Mouse (Mus musculus) natural killer cell, adult 2 months (primary cell): ENCODE measurements at regions not wholly inside any gene's neighbourhood (a gene's known extent, or its start where the extent isn't known, plus 50 kb on each side); places are given as distances from the start of the nearest gene placed in this dataset.

Experiments used
- DNase-seq, 2 experiments: peaks; one replicate each; pipeline ENCODE4 v3.0.0; 2022; ENCODE audit warnings: low spot score in 2 of 2

GRCm38 (mm10) chr5:64738781-64739310 lies 64.3 kb upstream of the Klf3 start:
- DNase-seq, result no peak

DNA sequence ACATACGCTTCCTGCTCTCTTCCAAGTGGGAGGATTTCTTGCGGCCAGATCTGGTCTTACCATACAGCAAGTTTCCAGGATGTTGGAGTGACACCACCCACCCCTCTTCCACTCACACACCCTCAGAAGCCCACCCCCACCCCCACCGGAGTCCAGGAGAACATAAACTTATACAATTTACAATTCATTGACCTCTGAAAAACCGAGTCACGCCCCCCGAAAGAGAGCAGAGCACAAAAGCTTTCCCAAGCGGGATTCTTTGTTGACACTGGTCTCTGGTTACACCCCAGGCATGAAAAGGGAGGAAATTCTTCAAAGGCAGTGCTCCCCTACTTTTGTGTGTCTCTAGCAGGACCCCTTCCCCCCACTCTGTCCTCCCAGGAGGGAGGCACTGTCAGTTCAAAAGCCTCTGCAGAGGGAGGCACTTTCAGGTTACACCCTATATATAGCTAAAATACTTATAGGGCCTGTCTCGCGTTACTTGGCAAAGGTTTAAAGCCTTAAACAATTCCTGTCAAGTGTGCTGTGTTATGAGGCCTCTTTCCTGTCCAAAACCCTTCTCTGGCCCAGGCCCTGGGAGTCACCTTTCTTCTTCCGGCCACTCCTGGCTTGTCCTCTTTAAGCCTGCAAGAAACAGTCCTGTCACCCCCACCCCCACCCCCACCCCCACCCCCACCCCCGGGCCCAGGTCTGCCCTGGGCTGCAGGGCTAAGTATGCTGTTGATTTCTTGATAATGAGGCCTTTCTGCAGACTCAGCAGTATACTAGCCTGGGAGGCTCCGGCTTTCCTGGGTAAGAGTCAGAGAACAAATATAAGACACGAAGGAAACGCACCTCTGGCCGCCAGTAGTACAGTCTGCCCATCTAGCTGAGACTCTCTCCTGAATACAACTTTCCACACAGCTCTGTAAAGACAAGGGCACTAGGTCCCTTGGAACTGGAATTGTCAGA lies 63.6 kb upstream of the Klf3 start:
- no peak for DNase-seq

GRCm38 (mm10) chr5:64744041-64744440 lies 59.1 kb upstream of the Klf3 start:
- no peak for DNase-seq

DNA sequence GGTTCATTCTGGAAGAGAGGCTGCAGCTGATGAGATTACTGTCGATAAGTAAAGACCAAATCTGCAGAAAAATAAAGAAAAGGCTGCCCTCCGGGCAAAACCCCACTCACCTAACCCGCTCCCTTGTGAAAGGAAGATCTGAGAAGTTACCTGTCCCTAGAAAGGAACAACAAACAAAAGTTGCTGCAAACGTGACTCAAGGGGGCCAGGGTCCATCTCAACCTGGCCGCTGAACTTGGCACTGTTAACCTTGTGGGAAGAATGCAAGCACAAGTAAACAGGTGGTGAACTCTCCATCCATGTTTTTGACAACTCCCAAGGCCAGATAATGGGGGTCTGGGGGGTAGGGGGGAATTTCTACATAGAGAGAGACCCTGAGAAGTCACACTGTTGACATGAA lies 58.7 kb upstream of the Klf3 start:
- DNase-seq, result no peak

- DNase-seq, result no peak
Observed at GRCm38 (mm10) chr5:64747461-64747860, 55.7 kb upstream of the Klf3 start.

DNA sequence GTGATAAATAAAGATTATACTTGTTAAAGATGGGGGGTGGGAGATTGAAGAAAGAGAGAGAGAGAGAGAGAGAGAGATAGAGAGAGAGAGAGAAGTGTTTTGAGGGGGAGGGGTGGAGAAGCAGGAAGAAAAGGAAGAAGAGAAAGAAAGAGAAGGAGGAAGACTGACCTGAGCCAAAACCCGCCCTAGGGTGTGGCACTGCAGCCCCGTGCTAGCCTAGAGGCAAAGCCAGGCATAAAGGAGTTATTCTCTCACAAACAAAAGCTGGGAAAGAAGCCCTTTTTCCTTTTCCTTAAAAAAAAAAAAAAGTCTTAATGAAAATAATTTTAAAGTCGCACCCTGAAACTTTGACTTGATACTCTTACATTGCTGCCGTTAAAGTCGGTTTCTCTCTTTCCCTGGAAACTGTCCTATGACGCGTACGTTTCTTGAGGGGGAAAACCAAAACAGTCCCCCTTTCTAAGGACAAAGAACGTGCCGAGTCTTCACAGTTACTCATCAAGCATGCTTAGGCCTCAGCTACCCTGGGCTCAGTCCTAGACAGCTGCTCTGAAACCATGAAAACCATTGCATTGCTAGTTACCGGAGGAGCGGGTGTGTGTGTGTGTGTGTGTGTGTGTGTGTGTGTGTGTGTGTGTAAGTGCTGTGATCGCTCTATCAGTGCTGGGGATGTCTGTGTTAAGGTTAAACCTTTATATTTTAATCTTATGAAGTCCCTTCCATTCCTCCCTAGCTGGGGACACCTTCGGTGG lies 53.6 kb upstream of the Klf3 start:
- DNase-seq, result no peak

- no peak for DNase-seq
Observed at GRCm38 (mm10) chr5:64750406-64750805, 52.8 kb upstream of the Klf3 start.

GRCm38 (mm10) chr5:64750976-64751656 lies 52.1 kb upstream of the Klf3 start:
- no peak for DNase-seq

DNA sequence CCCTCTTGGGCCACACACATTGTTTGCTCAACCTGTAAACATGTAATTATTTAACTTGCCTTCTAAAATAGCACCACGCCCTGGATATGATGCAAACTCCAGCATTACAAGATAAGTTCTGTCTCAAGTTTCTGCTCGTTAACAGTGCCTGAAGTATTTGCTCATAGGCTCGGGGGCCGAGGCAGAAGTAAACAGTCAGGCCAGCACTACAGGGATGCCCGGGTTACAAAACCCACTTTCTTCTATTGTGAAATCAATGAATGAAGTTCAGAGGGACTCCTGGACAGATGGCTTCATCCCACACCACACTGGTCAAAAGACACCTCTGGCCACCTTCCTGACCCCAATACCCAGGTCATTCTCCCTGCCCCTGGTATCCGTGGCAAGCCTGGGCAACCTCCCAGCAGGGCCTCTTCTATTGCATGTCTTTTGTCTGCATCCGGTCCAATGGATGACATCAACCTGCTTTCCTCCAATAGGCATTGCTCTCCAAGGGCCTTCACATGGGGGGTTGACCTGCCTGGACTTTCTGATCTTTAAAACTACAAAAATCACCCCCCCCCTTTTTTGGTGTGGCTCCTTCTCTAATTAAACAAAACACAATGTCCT lies 49.9 kb upstream of the Klf3 start:
- no peak for DNase-seq
